Mouse (Mus musculus): ENCODE measurements around the gene Uqcc1. TPM values are rescaled to one million over a fixed set of nuclear protein-coding genes. Genes with fewer than 3 reads are reported as not detected.

Uqcc1 gene
- polyA plus RNA-seq (2012; rRNA removed), result 8.7 and 12.1 TPM in 2 replicates

DNA sequence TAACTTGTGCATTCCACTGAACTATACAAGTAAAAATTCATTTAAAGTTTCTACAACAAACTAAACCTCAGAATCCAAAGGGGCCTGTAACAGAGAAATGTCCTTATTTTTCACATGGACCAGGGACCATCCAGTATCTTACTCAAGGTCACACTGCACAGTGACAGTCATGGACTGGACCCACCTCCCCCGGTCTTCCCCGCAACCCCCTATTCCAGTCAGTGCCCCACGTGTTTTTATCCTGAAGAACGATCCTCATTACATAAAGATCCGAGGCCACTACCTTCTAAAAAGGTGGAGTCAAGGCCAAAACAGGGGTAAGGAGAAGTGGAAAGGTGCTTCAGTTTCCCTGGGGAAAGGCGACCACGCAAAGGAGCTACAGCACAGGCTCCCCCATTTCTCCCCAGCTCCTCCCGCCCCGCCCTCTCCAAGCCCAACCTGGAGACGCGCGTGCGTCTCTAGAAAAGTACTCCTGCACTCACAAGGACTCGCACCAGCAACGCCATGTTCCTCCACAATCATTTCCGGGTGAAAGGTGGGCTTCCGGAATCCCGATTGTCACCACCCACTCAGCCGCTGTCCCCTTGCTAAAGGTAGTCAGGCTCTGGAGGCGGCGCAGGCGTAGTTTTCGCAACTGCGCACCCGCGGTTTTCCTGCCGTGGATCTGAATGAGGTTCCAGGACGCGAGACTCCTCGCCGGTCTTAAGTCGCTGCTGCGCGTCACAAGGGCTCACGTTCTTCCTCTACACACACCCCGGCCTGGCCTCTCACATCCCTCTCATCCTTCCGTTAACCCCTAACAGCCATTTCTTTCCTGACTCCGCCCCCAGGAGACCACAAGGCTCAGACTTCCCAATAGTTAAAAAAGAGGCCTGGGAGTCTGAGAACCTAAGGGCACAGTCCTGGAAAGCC, at the start of gene Uqcc1:
Gene Uqcc1 (minus strand): TSS at position 780 of the 912 bp plus-strand sequence.
- peak within 1 kb of the TSS; percentile 78 for H3K4me3 ChIP-seq (ENCODE audit: extremely low read depth, insufficient read depth, insufficient read length)
- H3K27me3 ChIP-seq (ENCODE audit: control insufficient read depth, insufficient read depth, low read length), result no peaks in the 10 kb centered on the region
- under 1% methylated on average over 38 of the region's 38 CpGs for WGBS
- no peaks in the 10 kb centered on the region for H3K36me3 ChIP-seq (ENCODE audit: control insufficient read depth, insufficient read depth, low read length)
- DNase-seq (ENCODE audit: low read depth in 1 of 2, low spot score in 2 of 2), result peak; percentile 87 to 89
- H3K27ac ChIP-seq (ENCODE audit: insufficient read depth, low read length), result peak within 1 kb of the TSS; percentile 68
- peaks cover 5% of the 10 kb centered on the region; the same call in 1 of the 2 replicates for H3K4me1 ChIP-seq (ENCODE audit: control insufficient read depth, insufficient read depth, insufficient read length)
- TF ChIP-seq CTCF (IDR thresholded peaks at IDR 0.05; ENCODE audit: extremely low read depth, insufficient read depth, insufficient read length, insufficient replicate concordance) (no peak), POLR2A (IDR thresholded peaks at IDR 0.05; ENCODE audit: low read depth, low read length) (peak; percentile 54; the same call in 1 of the 2 replicates)

DNA sequence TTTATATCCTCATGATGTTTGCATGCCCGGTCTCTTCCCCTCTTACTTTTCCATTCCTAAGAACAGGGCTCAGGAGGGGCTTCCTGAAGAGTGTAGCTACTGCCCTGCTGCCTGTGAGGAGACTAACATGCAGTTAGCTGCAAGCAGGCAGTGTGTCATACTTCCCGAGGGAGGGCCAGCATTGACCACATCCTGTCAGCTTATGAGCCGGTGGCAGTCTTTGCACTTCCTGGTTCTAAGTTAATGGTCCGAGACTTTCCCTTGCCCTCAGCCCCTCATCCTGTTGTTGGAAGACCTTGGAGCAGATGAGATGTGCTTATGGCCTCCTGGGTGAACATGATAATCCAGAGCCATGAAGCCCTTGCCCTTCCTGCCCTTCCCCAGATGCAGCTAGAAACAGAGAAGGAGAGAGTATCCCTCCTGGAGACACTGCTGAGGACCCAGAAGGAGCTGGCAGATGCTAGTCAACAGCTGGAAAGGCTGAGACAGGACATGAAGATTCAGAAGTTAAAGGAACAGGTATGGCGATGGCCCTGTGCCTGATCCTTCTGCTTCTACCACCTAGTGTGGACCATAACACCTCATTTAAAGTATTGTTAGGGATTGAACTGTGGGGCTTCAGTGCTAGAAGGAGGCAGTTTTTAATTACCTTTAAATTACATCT, 49.4 kb upstream of the Uqcc1 start:
- peaks cover 9% of the 10 kb centered on the region; the same call in 1 of the 2 replicates for H3K4me1 ChIP-seq (ENCODE audit: control insufficient read depth, insufficient read depth, insufficient read length)
- peaks cover 8% of the 10 kb centered on the region for H3K36me3 ChIP-seq (ENCODE audit: control insufficient read depth, insufficient read depth, low read length)
- peak overlapping the region; percentile 49 for H3K4me3 ChIP-seq (ENCODE audit: extremely low read depth, insufficient read depth, insufficient read length)
- peak overlapping the region; percentile 84 for H3K27ac ChIP-seq (ENCODE audit: insufficient read depth, low read length)
- DNase-seq (ENCODE audit: low read depth in 1 of 2, low spot score in 2 of 2), result peak; percentile 58 to 74
- no peaks in the 10 kb centered on the region for H3K27me3 ChIP-seq (ENCODE audit: control insufficient read depth, insufficient read depth, low read length)
- TF ChIP-seq CTCF (IDR thresholded peaks at IDR 0.05; ENCODE audit: extremely low read depth, insufficient read depth, insufficient read length, insufficient replicate concordance), result no peak
- TF ChIP-seq POLR2A (IDR thresholded peaks at IDR 0.05; ENCODE audit: low read depth, low read length), result peak; percentile 15; the same call in 1 of the 2 replicates
- 14% methylated on average over 5 of the region's 5 CpGs for WGBS

DNA sequence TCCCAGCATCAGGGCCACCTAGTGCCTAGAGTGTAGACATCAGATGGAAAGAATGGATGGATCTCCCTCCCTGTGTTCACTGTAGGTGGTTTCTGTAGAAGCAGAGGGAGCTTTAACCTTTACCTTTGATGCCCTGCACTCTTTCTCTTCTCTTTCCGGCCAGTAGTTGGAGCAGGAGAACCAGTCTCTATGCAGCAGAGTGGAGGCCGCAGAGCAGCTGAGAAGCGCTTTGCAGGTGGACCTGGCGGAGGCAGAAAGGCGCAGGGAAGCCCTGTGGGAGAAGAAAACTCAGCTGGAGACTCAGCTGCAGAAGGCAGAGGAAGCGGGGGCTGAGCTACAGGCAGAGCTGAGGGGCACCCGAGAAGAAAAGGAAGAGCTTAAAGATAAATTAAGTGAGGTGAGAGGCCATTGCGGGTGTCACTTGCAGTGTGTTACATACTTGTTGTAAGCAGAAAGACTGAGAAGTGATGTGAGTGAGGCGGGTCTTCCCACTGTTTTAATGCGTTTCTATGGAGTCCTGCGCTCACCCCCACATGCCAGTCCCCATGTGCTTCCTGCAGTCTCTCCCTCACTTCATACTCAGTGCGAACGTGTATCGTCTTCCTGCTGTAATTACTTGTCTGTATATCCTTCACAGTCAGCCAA, 44.1 kb upstream of the Uqcc1 start:
- WGBS, result 47% methylated on average over 14 of the region's 14 CpGs
- Histone ChIP-seq H3K27ac (ENCODE audit: insufficient read depth, low read length) (no peak overlapping the region), H3K27me3 (ENCODE audit: control insufficient read depth, insufficient read depth, low read length) (no peaks in the 10 kb centered on the region), H3K4me3 (ENCODE audit: extremely low read depth, insufficient read depth, insufficient read length) (no peak overlapping the region), H3K4me1 (ENCODE audit: control insufficient read depth, insufficient read depth, insufficient read length) (peaks cover 9% of the 10 kb centered on the region; the same call in 1 of the 2 replicates), H3K36me3 (ENCODE audit: control insufficient read depth, insufficient read depth, low read length) (peaks cover 19% of the 10 kb centered on the region)
- DNase-seq (ENCODE audit: low read depth in 1 of 2, low spot score in 2 of 2), result peak in 1 of 2 experiments; percentile 25
- TF ChIP-seq POLR2A (IDR thresholded peaks at IDR 0.05; ENCODE audit: low read depth, low read length) (no peak), CTCF (IDR thresholded peaks at IDR 0.05; ENCODE audit: extremely low read depth, insufficient read depth, insufficient read length, insufficient replicate concordance) (no peak)

DNA sequence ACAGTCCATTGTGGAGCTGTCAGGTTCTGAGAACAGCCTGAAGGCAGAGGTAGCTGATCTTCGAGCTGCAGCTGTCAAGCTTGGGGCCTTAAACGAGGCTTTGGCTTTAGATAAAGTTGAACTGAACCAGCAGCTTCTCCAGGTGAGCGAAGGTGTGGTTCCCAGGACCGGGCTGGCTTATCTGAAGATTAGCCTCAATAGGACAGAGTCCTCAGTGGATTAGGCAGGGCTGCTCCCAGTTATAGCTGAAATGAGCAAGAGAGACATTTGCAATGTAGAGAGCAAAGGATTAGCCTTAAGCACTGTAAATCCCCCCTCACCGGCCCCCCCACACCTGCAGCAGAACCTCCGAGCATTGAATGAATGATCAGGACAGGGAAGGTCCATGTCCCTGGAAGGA, 43.2 kb upstream of the Uqcc1 start:
- Histone ChIP-seq H3K27me3 (ENCODE audit: control insufficient read depth, insufficient read depth, low read length) (no peaks in the 10 kb centered on the region), H3K4me3 (ENCODE audit: extremely low read depth, insufficient read depth, insufficient read length) (no peak overlapping the region), H3K36me3 (ENCODE audit: control insufficient read depth, insufficient read depth, low read length) (peaks cover 25% of the 10 kb centered on the region), H3K27ac (ENCODE audit: insufficient read depth, low read length) (no peak overlapping the region), H3K4me1 (ENCODE audit: control insufficient read depth, insufficient read depth, insufficient read length) (peaks cover 8% of the 10 kb centered on the region; the same call in 1 of the 2 replicates)
- TF ChIP-seq POLR2A (IDR thresholded peaks at IDR 0.05; ENCODE audit: low read depth, low read length), result no peak
- TF ChIP-seq CTCF (IDR thresholded peaks at IDR 0.05; ENCODE audit: extremely low read depth, insufficient read depth, insufficient read length, insufficient replicate concordance), result no peak
- no peak for DNase-seq (ENCODE audit: low read depth in 1 of 2, low spot score in 2 of 2)
- WGBS, result 88% methylated on average over 6 of the region's 6 CpGs

DNA sequence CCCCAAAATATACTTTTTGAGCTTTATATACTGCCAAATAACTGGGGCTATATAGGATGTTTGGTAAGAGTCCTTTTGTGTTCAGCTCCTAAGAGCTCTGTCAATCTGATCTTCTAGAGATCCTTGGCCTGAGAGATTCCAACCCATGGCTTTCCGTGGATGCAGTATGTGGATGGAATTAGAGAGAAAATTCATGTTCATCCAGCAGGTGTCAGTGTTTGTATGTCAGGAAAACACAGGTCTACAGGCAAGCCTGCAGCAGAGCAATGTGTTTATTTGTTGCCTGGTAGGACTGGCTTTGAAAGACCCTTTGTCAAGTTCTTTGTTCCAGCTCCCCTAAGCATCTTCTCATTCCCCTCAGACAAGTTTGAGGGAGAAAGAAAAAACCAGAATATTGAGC, 32.9 kb upstream of the Uqcc1 start:
- 78% methylated on average over 1 of the region's 1 CpGs for WGBS
- Histone ChIP-seq H3K27me3 (ENCODE audit: control insufficient read depth, insufficient read depth, low read length) (no peaks in the 10 kb centered on the region), H3K4me3 (ENCODE audit: extremely low read depth, insufficient read depth, insufficient read length) (no peak overlapping the region), H3K4me1 (ENCODE audit: control insufficient read depth, insufficient read depth, insufficient read length) (no peaks in the 10 kb centered on the region), H3K36me3 (ENCODE audit: control insufficient read depth, insufficient read depth, low read length) (peaks cover 7% of the 10 kb centered on the region), H3K27ac (ENCODE audit: insufficient read depth, low read length) (no peak overlapping the region)
- no peak for DNase-seq (ENCODE audit: low read depth in 1 of 2, low spot score in 2 of 2)
- TF ChIP-seq CTCF (IDR thresholded peaks at IDR 0.05; ENCODE audit: extremely low read depth, insufficient read depth, insufficient read length, insufficient replicate concordance), result no peak
- no peak for TF ChIP-seq POLR2A (IDR thresholded peaks at IDR 0.05; ENCODE audit: low read depth, low read length)

DNA sequence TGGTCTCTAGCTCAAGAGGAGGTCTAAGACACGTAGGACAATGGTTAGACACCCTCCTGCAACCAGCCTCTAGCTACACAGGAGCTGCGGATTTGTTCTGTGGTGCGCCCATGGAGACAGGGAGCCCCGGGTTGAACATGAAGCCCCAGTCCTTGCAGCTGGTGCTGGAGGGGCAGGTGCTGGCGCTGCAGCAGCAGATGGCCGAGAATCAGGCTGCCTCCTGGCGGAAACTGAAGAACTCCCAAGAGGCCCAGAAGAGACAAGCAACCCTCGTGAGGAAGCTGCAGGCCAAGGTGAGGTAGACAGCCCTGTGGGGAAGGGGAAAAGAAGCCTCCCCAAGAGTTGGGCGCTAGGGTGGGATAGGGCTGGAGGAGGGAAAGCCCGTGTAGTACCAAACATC, 31.8 kb upstream of the Uqcc1 start:
- Histone ChIP-seq H3K4me1 (ENCODE audit: control insufficient read depth, insufficient read depth, insufficient read length) (no peaks in the 10 kb centered on the region), H3K27ac (ENCODE audit: insufficient read depth, low read length) (no peak overlapping the region), H3K36me3 (ENCODE audit: control insufficient read depth, insufficient read depth, low read length) (peaks cover 4% of the 10 kb centered on the region; the same call in 1 of the 2 replicates), H3K27me3 (ENCODE audit: control insufficient read depth, insufficient read depth, low read length) (no peaks in the 10 kb centered on the region), H3K4me3 (ENCODE audit: extremely low read depth, insufficient read depth, insufficient read length) (no peak overlapping the region)
- DNase-seq (ENCODE audit: low read depth in 1 of 2, low spot score in 2 of 2), result peak in 1 of 2 experiments; percentile 39
- TF ChIP-seq CTCF (IDR thresholded peaks at IDR 0.05; ENCODE audit: extremely low read depth, insufficient read depth, insufficient read length, insufficient replicate concordance) (no peak), POLR2A (IDR thresholded peaks at IDR 0.05; ENCODE audit: low read depth, low read length) (no peak)
- 43% methylated on average over 10 of the region's 10 CpGs for WGBS
